Mouse (Mus musculus): ENCODE measurements around the gene March4.

GRCm38 (mm10) chr1:72449752-72450151 is 87.0 kb downstream of the March4 start:
- no peak for TF ChIP-seq CTCF (IDR thresholded peaks at IDR 0.05; ENCODE audit: insufficient read depth, low read depth, low read length)
- TF ChIP-seq POLR2A (IDR thresholded peaks at IDR 0.05; ENCODE audit: insufficient read depth, low read depth, low read length) = no peak

Measured in olfactory bulb, adult 2 months (tissue).